Mouse (Mus musculus): ENCODE results near the gene Olfr1124. TPM values are rescaled to one million over a fixed set of nuclear protein-coding genes. Genes with fewer than 3 reads are reported as not detected.
"Not testable (repeated sequence)": the region's sequence is repeated elsewhere in the genome, so short reads cannot be mapped to it uniquely, and the experiment has no call there.

Gene Olfr1124
- total RNA-seq (2021) = not detected
- long read RNA-seq, experiment 1 = 0 reads
- long read RNA-seq, experiment 2 = 0 reads

DNA sequence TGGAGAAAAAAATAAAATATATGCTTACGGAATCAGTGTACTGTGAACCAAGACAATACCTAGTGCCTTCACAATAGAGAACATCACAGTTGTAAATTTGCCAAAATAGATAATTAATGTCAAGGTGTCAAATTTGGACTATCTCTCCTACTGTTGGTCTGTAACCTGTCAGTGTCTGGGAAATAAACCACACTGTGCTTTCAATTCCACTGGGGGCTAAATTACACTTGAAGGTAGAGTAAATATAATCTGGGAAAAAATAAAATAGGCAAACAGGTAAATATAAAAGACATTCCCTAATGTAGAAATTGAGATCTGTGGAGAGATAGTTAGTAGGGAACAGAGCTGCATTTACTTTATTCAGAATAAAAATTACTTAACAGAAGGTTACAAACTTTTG lies at the start of gene Olfr1124:
Gene Olfr1124 (plus strand): TSS at position 301 of the 400 bp plus-strand sequence.
- no peak for DNase-seq

DNA sequence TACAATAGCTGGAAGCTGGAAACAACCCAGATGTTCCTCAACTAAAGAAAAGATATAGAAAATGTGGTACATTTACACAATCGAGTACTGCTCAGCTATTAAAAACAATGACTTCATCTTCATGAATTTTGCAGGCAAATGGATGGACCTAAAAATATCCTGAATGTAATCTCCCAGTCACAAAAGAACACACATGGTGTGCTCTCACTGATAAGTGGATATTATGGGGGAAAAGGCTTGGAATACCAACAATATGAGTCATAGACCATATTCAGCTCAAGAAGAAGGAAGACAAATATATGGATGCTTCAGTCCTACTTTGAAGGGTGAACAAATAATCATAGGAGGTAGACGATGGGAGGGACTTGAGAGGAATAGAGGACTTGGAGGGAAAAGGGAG lies 46.1 kb upstream of the Olfr1124 start:
- no peak for DNase-seq

DNA sequence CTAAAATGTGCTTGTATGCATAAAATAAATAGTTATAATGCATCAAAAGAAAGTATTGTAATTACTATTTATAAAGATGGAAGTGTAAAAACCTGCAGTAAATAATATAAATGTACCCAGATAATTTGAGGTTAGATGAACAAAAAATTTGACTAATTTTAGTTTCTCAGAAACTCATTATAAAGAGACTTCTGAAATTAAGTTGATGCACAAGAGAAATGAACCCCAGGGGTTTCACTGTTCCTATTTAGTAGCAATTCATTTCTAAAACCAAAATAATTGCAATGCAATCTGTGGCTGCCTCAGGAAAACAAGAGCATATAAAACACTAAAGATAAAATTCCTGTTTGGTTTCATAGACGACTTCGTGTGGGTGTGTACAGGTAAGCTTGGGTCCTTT lies 44.5 kb upstream of the Olfr1124 start, which contains the start of gene Olfr1122:
Gene Olfr1122 (plus strand): TSS at position 301 of the 400 bp plus-strand sequence.
- DNase-seq = no peak

DNA sequence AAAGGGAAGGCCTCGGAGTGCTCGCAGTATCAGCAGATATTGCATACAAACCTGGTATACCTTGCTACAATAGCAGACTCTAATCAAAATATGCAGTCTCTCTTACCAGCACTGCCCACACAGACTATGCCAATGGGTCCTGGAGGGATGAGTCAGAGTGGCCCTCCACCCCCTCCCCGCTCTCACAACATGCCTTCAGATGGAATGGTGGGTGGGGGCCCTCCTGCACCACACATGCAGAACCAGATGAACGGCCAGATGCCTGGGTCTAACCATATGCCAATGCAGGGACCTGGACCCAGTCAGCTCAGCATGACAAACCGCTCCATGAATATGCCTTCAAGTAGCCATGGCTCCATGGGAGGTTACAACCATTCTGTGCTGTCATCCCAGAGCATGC lies 36.5 kb upstream of the Olfr1124 start:
- DNase-seq = not testable (repeated sequence)

DNA sequence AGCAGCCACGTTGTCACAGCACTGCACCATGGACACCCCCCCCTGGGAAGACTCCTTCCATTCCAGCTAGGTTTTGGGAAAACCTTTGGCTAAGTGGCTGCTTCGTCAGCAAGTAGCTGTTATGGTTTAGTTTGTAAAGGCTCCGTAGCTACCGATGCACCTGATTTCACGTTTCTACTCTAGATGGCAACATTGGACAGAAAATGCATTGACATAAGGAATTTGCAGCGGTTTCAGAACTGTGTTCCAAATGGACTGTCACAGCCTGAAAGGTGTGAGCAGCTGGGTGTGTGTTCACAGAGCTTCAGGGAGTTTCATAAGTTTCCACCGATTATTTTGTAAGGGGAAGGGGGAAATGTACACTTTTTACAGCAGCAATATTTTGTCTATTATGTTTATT lies 35.4 kb upstream of the Olfr1124 start:
- not testable (repeated sequence) for DNase-seq

DNA sequence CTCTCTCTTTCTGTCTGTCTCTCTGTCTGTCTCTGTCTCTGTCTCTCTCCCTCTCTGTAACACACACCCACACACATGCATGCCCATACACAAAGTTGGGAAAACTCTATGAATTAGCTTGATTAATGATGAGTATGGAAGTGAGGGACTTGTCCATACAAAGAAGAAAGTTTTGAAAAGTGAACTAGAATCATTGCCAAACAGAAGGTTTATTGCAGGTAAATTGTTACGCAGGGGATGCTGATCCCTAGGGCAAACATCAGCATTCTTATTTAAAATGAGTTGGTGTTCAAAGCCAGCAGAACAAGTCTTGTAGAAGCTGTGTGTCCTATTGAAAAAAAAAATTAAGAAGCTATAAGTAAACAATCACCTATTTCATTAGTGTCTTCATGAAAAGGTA lies 13.7 kb upstream of the Olfr1124 start, which contains the start of gene Olfr1123:
Gene Olfr1123 (plus strand): TSS at position 301 of the 400 bp plus-strand sequence.
- DNase-seq = no peak

DNA sequence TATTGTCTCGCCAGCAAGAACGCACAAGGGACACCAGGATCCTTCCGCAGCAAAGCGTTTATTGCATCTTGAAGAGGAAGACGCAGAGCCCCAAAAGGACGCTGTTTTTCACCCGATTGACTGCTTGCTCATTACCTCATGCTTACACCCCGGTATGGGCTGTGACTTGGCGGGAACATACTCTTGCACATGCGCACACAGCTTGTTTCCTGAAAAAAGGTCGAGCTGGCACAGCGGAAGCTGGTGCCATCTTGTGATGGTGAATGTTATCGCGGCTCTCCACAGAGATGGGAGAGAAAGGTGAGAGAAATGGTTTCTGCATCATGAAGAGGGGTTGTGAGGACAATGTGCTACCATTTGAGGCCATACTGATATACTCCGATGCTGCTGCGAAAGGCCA lies 7.7 kb downstream of the Olfr1124 start:
- DNase-seq = no peak

DNA sequence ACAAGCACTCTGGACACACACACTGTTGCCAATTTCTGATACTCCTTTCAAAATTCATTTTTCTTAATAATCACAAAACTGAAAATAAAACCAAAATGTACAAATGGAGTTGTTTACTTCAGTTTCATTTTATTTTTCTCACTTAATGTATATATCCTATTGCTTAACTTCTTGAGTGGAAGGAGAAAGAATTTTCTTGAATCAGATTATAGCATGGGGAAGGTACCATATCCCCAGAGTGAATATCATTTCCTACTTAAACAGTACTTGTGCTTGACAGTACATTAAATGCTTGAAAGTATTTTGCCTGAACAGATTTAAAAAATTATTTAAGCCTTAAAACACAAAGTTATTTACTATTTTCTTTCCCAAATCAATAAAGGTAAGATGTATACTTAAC lies 23.6 kb downstream of the Olfr1124 start, which contains the start of gene Olfr1126:
Gene Olfr1126 (plus strand): TSS at position 301 of the 400 bp plus-strand sequence.
- DNase-seq = no peak

DNA sequence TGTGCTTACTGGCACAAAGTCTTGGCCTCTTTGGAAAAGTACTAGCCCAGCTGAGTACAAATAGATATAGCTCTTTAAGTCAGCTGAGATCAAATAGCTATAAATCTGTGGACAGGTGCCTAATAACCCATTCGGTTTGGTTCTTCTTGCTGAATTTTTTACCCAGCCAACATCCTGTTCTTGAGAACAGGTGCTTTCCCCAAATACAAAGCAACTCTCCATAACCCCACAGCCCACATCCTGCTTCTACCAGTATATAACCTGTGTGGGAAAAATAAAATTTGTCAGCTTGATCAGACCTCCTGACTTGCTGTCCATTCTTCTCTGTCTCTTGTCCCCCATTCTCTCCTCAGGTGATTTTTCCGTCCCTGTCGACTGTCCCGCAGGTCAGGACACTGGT lies 31.7 kb downstream of the Olfr1124 start:
- DNase-seq = no peak

DNA sequence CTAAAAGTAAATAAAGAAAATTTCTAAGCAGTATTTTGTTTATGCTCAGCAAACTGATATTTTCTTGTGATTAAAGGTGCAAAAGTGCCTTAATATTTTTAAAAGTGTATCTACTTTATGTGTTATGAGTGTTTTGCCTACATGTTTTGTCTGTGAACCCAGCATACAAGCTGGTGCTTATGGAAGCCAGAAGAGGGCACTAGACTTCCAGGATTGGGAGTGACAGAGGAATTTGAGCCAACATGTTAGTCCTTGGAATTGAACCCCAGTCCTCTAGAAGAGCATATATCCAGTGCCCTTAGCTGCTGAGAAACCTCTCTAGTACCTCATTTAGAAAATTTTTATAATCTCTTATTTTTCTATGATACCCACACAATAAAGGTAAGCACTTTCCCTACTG lies 50.1 kb downstream of the Olfr1124 start:
- no peak for DNase-seq

DNA sequence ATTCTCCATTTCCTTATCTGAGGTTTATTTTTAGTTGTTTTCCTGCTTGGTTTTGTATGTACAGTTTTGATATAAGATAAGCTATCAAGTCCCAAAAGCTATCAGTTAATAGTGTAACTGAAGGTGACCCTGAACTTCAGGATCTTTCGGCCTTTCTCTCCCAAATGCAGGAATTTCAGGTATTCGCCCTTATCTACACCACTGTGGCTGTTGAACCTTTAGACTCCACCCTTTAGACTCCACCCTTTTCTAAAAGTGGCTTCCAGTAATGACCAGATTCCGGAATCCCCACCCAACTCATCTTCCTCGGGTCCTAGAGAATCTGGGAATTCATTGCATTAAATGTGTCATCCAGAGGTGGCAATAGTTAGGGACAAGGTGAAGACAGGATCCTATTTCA lies 51.1 kb downstream of the Olfr1124 start:
- DNase-seq = no peak

DNA sequence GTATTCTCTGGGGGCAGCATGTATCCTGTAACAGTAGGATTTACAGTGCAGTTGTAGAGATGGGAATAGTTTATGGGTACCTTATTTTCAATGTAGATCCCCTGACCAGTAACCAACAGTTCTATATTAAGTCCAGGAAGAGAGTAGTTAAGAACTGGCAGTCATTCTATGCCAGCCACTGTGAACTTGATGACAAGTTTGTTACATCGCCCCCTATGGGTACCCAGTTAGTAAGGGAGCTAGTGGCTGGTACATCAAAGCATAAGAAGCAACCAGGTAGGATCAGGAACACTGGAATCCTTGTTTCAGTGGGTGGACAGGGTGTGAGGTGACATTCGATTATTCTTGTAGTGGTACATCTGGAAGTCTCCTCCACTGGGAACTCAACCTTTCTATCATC lies 52.2 kb downstream of the Olfr1124 start:
- DNase-seq = no peak

Other genes with a start within 250 kb of the Olfr1124 start
- not detected for gene Olfr1112, start 242.5 kb upstream of the Olfr1124 start, total RNA-seq (2021)
- gene Olfr1113, start 221.3 kb upstream of the Olfr1124 start, total RNA-seq (2021) = not detected
- not detected for gene Olfr1115, start 182.3 kb upstream of the Olfr1124 start, total RNA-seq (2021)
- not detected for gene Olfr1116, start 162.7 kb upstream of the Olfr1124 start, total RNA-seq (2021)
- not detected for gene Olfr1118, start 122.7 kb upstream of the Olfr1124 start, total RNA-seq (2021)
- gene Olfr1120, start 75.5 kb upstream of the Olfr1124 start, total RNA-seq (2021) = not detected
- not detected for gene Olfr1121, start 60.4 kb upstream of the Olfr1124 start, total RNA-seq (2021)
- gene Olfr1122, start 44.4 kb upstream of the Olfr1124 start, total RNA-seq (2021) = not detected
- not detected for gene Olfr1123, start 13.6 kb upstream of the Olfr1124 start, total RNA-seq (2021)
- gene Olfr1126, start 23.7 kb downstream of the Olfr1124 start, total RNA-seq (2021) = not detected
- not detected for gene Pramel7, start 66.8 kb downstream of the Olfr1124 start, total RNA-seq (2021)
- gene Pramel6, start 76.3 kb downstream of the Olfr1124 start, total RNA-seq (2021) = not detected
- gene Olfr153, start 101.5 kb downstream of the Olfr1124 start, total RNA-seq (2021) = not detected
- not detected for gene Olfr1128, start 115.3 kb downstream of the Olfr1124 start, total RNA-seq (2021)
- gene Olfr1129, start 143.6 kb downstream of the Olfr1124 start, total RNA-seq (2021) = not detected
- gene Olfr1130, start 175.9 kb downstream of the Olfr1124 start, total RNA-seq (2021) = not detected
- not detected for gene Olfr1131, start 196.8 kb downstream of the Olfr1124 start, total RNA-seq (2021)
- not detected for gene Olfr1132, start 207.3 kb downstream of the Olfr1124 start, total RNA-seq (2021)
- not detected for gene Olfr1133, start 217.1 kb downstream of the Olfr1124 start, total RNA-seq (2021)
- gene Olfr1134, start 228.2 kb downstream of the Olfr1124 start, total RNA-seq (2021) = not detected
- gene Olfr1135, start 243.4 kb downstream of the Olfr1124 start, total RNA-seq (2021) = not detected